In genomic region chr8:122229819-122230711, GRCm38 (mm10) we compare ENCODE assay signal across 8 mouse cellular contexts. TPM values are rescaled to one million over a fixed set of nuclear protein-coding genes. Genes with fewer than 3 reads are reported as not detected.
DNase-seq lines count a peak whose midpoint lies in the region; ATAC-seq and TF ChIP-seq lines count a peak whose summit lies in the region.

No protein-coding gene starts in this region.

- no peak overlapping the region for H3K27ac ChIP-seq in thymus, adult 2 months (ENCODE audit: control insufficient read depth, insufficient read depth, low read length)
- H3K27ac ChIP-seq in kidney, postnatal 0 days, result no peak overlapping the region
- no peak overlapping the region for H3K27ac ChIP-seq in midbrain, embryonic 12.5 days (replicated peaks)

- no peaks in the 10 kb centered on the region for H3K9me3 ChIP-seq in kidney, postnatal 0 days (replicated peaks; ENCODE audit: low read length)
- no peaks in the 10 kb centered on the region for H3K9me3 ChIP-seq in midbrain, embryonic 12.5 days

- 2% methylated on average over 92 of the region's 98 CpGs for WGBS in thymus, adult 2 months
- 2% methylated on average over 96 of the region's 98 CpGs for WGBS in kidney, postnatal 0 days
- WGBS in midbrain, embryonic 12.5 days, result 2% methylated on average over 73 of the region's 98 CpGs

- peak overlapping the region; percentile 87 for H3K4me2 ChIP-seq in kidney, postnatal 0 days (ENCODE audit: low read length)
- H3K4me2 ChIP-seq in midbrain, embryonic 12.5 days (replicated peaks), result peak overlapping the region; percentile 83

- H3K4me3 ChIP-seq in thymus, adult 2 months (ENCODE audit: control insufficient read depth, insufficient read depth, low read length), result peak overlapping the region; percentile 26
- peak overlapping the region; percentile 43 for H3K4me3 ChIP-seq in kidney, postnatal 0 days (replicated peaks; ENCODE audit: low read depth, low read length)
- H3K4me3 ChIP-seq in midbrain, embryonic 12.5 days, result peak overlapping the region; percentile 50

- TF ChIP-seq POLR2A in thymus, adult 2 months (IDR thresholded peaks at IDR 0.05; ENCODE audit: control insufficient read depth, extremely low read depth, insufficient read depth, low read length, poor library complexity), result no peak

- DNase-seq in thymus, adult 2 months, result no peak
- no peak for DNase-seq in thymus, postnatal 36 days
- DNase-seq in kidney, postnatal 0 days (ENCODE audit: low spot score), result peak; percentile 32
- DNase-seq in testis, postnatal 14 days (ENCODE audit: low spot score), result no peak
- DNase-seq in urinary bladder, adult 2 months (ENCODE audit: low spot score), result no peak

- peak overlapping the region; percentile 40 for H3K9ac ChIP-seq in kidney, postnatal 0 days (ENCODE audit: low read depth, low read length)
- H3K9ac ChIP-seq in midbrain, embryonic 12.5 days (replicated peaks), result peak overlapping the region; percentile 41

- ATAC-seq in common myeloid progenitor, adult 5-6 weeks (replicated peaks; ENCODE audit: low read depth, poor library complexity, severe bottlenecking), result 0 out of 2 replicates have a peak, but pooled peaks have one; percentile 13
- ATAC-seq in granulocyte monocyte progenitor cell, adult 5-6 weeks (replicated peaks; ENCODE audit: poor library complexity, severe bottlenecking), result peak; percentile 24
- peak; percentile 19; the same call in 1 of the 2 replicates for ATAC-seq in kidney, postnatal 0 days (replicated peaks; ENCODE audit: low FRiP score, low read depth)
- ATAC-seq in midbrain, embryonic 12.5 days (ENCODE audit: low FRiP score, low read depth), result peak; percentile 41

- H3K27me3 ChIP-seq in thymus, adult 2 months (ENCODE audit: control insufficient read depth, insufficient read depth, low read length), result peaks cover 11% of the 10 kb centered on the region
- H3K27me3 ChIP-seq in kidney, postnatal 0 days (ENCODE audit: insufficient read depth, low read length), result peaks cover 19% of the 10 kb centered on the region
- H3K27me3 ChIP-seq in midbrain, embryonic 12.5 days, result peaks cover 72% of the 10 kb centered on the region

- TF ChIP-seq CTCF in thymus, adult 2 months (IDR thresholded peaks at IDR 0.05; ENCODE audit: borderline replicate concordance, control insufficient read depth, extremely low read depth, insufficient read depth, low read length, poor library complexity), result no peak
- TF ChIP-seq CTCF in kidney, postnatal 0 days (IDR thresholded peaks at IDR 0.05; ENCODE audit: low read depth), result no peak

- peaks cover 6% of the 10 kb centered on the region for H3K4me1 ChIP-seq in thymus, adult 2 months (replicated peaks; ENCODE audit: control insufficient read depth, insufficient read depth, low read length)
- peaks cover 12% of the 10 kb centered on the region; the same call in 1 of the 2 replicates for H3K4me1 ChIP-seq in kidney, postnatal 0 days (replicated peaks; ENCODE audit: insufficient read depth, low read length)
- H3K4me1 ChIP-seq in midbrain, embryonic 12.5 days, result peaks cover 23% of the 10 kb centered on the region

- H3K36me3 ChIP-seq in thymus, adult 2 months (ENCODE audit: control insufficient read depth, insufficient read depth, low read length), result no peaks in the 10 kb centered on the region
- no peaks in the 10 kb centered on the region for H3K36me3 ChIP-seq in kidney, postnatal 0 days (ENCODE audit: insufficient read depth, low read length)
- no peaks in the 10 kb centered on the region for H3K36me3 ChIP-seq in midbrain, embryonic 12.5 days

RNA-seq across cellular contexts. Expression of gene Zfpm1, which starts 51.9 kb away (rescaled TPM):
- polyA plus RNA-seq in thymus, adult 2 months (2012; rRNA removed), result 100 and 134 TPM in 2 replicates
- total RNA-seq in common myeloid progenitor, adult 5-6 weeks (2017), result 53.0 and 72.2 TPM in 2 replicates
- 1.7 and 3.4 TPM in 2 replicates for total RNA-seq in granulocyte monocyte progenitor cell, adult 5-6 weeks (2014; fragmentation: Nextera tagmentation)
- 5.5 and 7.9 TPM in 2 replicates for total RNA-seq in granulocyte monocyte progenitor cell, adult 5-6 weeks (2017)
- 1.4 and 2.3 TPM in 2 replicates for polyA plus RNA-seq in kidney, postnatal 0 days (2015; fragmentation: Nextera tagmentation; extraction: Ambion mirVana)
- 3.0 TPM in 2 replicates for polyA plus RNA-seq in midbrain, embryonic 12.5 days (2016; fragmentation: Nextera tagmentation; extraction: Ambion mirVana)
- 13.2 and 16.2 TPM in 2 replicates for polyA plus RNA-seq in urinary bladder, adult 2 months (2012; rRNA removed)
